Mouse (Mus musculus) megakaryocyte progenitor cell, adult 5-6 weeks (primary cell): Measurements from ENCODE around the gene Dtnbp1. TPM values are rescaled to one million over a fixed set of nuclear protein-coding genes. Genes with fewer than 3 reads are reported as not detected.
A peak's percentile ranks its signal among the peaks of the same experiment; 100 is the strongest.

Experiments
- ATAC-seq: replicated peaks from 2 replicates; pipeline ENCODE4 v1.8.0; 2016; ENCODE audit warnings: mild to moderate bottlenecking, moderate TSS enrichment, inconsistent platforms; ENCODE audit not compliant: poor library complexity
- total RNA-seq, 2 experiments: library from RNA; stranded (forward) in 1 of 2; stranded (reverse) in 1 of 2; fragments of 157-497, 149-512 nt in 1 of 2; fragments of 200-1000 nt in 1 of 2; gene quantifications; 2 replicates each; pipeline versions ENCODE4 v1.2.3 to v1.2.4; 2015 to 2017

Gene Dtnbp1
- total RNA-seq, 2 experiments from 2014 or later, result 89.4 to 104 TPM

- no peak for ATAC-seq
Observed at GRCm38 (mm10) chr13:44953546-44954231, 48.3 kb downstream of the Dtnbp1 start.

GRCm38 (mm10) chr13:44952393-44953086 is 49.4 kb downstream of the Dtnbp1 start:
- peak; percentile 82 for ATAC-seq

- peak; percentile 36; the same call in 1 of the 2 replicates for ATAC-seq
Observed at GRCm38 (mm10) chr13:44948320-44949250, 53.4 kb downstream of the Dtnbp1 start.

GRCm38 (mm10) chr13:44946880-44947635 is 54.9 kb downstream of the Dtnbp1 start:
- ATAC-seq, result no peak

GRCm38 (mm10) chr13:44943618-44944017 is 58.3 kb downstream of the Dtnbp1 start:
- ATAC-seq, result no peak

GRCm38 (mm10) chr13:44939326-44940035 is 62.5 kb downstream of the Dtnbp1 start:
- ATAC-seq, result no peak

GRCm38 (mm10) chr13:44937681-44938080 is 64.3 kb downstream of the Dtnbp1 start:
- peak; percentile 90 for ATAC-seq

GRCm38 (mm10) chr13:44933575-44933974 is 68.4 kb downstream of the Dtnbp1 start:
- no peak for ATAC-seq

GRCm38 (mm10) chr13:44932307-44933264 is 69.4 kb downstream of the Dtnbp1 start:
- ATAC-seq, result no peak

GRCm38 (mm10) chr13:44926311-44926710 is 75.6 kb downstream of the Dtnbp1 start:
- peak; percentile 47 for ATAC-seq

GRCm38 (mm10) chr13:44925173-44925572 is 76.8 kb downstream of the Dtnbp1 start:
- ATAC-seq, result no peak

GRCm38 (mm10) chr13:44924042-44924441 is 77.9 kb downstream of the Dtnbp1 start:
- no peak for ATAC-seq

GRCm38 (mm10) chr13:44921721-44922120 is 80.2 kb downstream of the Dtnbp1 start:
- ATAC-seq, result no peak

- peak; percentile 59 for ATAC-seq
Observed at GRCm38 (mm10) chr13:44921095-44921494, 80.9 kb downstream of the Dtnbp1 start.

GRCm38 (mm10) chr13:44918269-44918668 is 83.7 kb downstream of the Dtnbp1 start:
- ATAC-seq, result no peak

GRCm38 (mm10) chr13:44917202-44917601 is 84.7 kb downstream of the Dtnbp1 start:
- no peak for ATAC-seq

- ATAC-seq, result peak; percentile 60
Observed at GRCm38 (mm10) chr13:44915945-44916344, 86.0 kb downstream of the Dtnbp1 start.

GRCm38 (mm10) chr13:44915382-44915781 is 86.6 kb downstream of the Dtnbp1 start:
- ATAC-seq, result peak; percentile 71

GRCm38 (mm10) chr13:44913560-44913959 is 88.4 kb downstream of the Dtnbp1 start:
- no peak for ATAC-seq
